Comparison of ENCODE assay signal across 11 mouse cellular contexts in genomic region chr6:42372001-42372400, GRCm38 (mm10). TPM values are rescaled to one million over a fixed set of nuclear protein-coding genes. Genes with fewer than 3 reads are reported as not detected.
A peak's percentile ranks its signal among the peaks of the same experiment; 100 is the strongest.
DNase-seq lines count a peak whose midpoint lies in the region; ATAC-seq and TF ChIP-seq lines count a peak whose summit lies in the region.
"Had no signal": no experiment of that assay in that cellular context is flagged by ENCODE, and none has a peak within 500 bp of the region (broad histone marks: within the 10 kb centered on the region; RNA-seq: fewer than 3 reads in every experiment).

No protein-coding gene starts in this region.

- H3K4me2 ChIP-seq in heart, embryonic 11.5 days, result peak overlapping the region; percentile 90
- no peak overlapping the region for H3K4me2 ChIP-seq in midbrain, embryonic 13.5 days (replicated peaks)
- no peak overlapping the region for H3K4me2 ChIP-seq in midbrain, embryonic 16.5 days (ENCODE audit: low read length)
- H3K4me2 ChIP-seq in intestine, embryonic 15.5 days (replicated peaks), result peak overlapping the region; percentile 91

- no peak for TF ChIP-seq CTCF in small intestine, adult 2 months (IDR thresholded peaks at IDR 0.05; ENCODE audit: extremely low read depth, insufficient read length, insufficient replicate concordance, low read depth, low read length)

- ATAC-seq in heart, embryonic 11.5 days (replicated peaks; ENCODE audit: insufficient number of reproducible peaks, low FRiP score, low TSS enrichment), result no peak
- peak; percentile 24; the same call in 1 of the 2 replicates for ATAC-seq in midbrain, embryonic 13.5 days
- ATAC-seq in midbrain, embryonic 16.5 days, result no peak
- ATAC-seq in intestine, embryonic 15.5 days, result 0 out of 2 replicates have a peak, but pooled peaks have one; percentile 1

- no peak for DNase-seq in heart, postnatal 4 days
- DNase-seq in layer of hippocampus, adult 9-10 months (ENCODE audit: low spot score), result no peak
- DNase-seq in ovary, postnatal 14 days (ENCODE audit: low spot score), result no peak

- H3K27ac ChIP-seq in heart, embryonic 11.5 days (ENCODE audit: low read depth, low read length), result no peak overlapping the region
- H3K27ac ChIP-seq in midbrain, embryonic 13.5 days, result no peak overlapping the region
- H3K27ac ChIP-seq in midbrain, embryonic 16.5 days (ENCODE audit: low read length), result no peak overlapping the region
- no peak overlapping the region for H3K27ac ChIP-seq in intestine, embryonic 15.5 days
- H3K27ac ChIP-seq in small intestine, adult 2 months (ENCODE audit: insufficient read depth, low read depth, low read length), result peak overlapping the region; percentile 96

- no peaks in the 10 kb centered on the region for H3K9me3 ChIP-seq in heart, embryonic 11.5 days (replicated peaks; ENCODE audit: control insufficient read depth, low read length)
- H3K9me3 ChIP-seq in midbrain, embryonic 13.5 days, result no peaks in the 10 kb centered on the region
- H3K9me3 ChIP-seq in midbrain, embryonic 16.5 days (replicated peaks; ENCODE audit: control insufficient read depth, low read length, poor library complexity, severe bottlenecking), result no peaks in the 10 kb centered on the region
- no peaks in the 10 kb centered on the region for H3K9me3 ChIP-seq in intestine, embryonic 15.5 days

- H3K36me3 ChIP-seq in heart, embryonic 11.5 days (ENCODE audit: control insufficient read depth, insufficient read depth, low read length), result no peaks in the 10 kb centered on the region
- H3K36me3 ChIP-seq in midbrain, embryonic 13.5 days, result no peaks in the 10 kb centered on the region
- H3K36me3 ChIP-seq in midbrain, embryonic 16.5 days (ENCODE audit: control insufficient read depth, insufficient read depth, low read length), result no peaks in the 10 kb centered on the region
- no peaks in the 10 kb centered on the region for H3K36me3 ChIP-seq in intestine, embryonic 15.5 days
- H3K36me3 ChIP-seq in small intestine, adult 2 months (ENCODE audit: control insufficient read depth, insufficient read depth, low read length), result peaks cover 8% of the 10 kb centered on the region

- peaks cover 37% of the 10 kb centered on the region for H3K4me1 ChIP-seq in heart, embryonic 11.5 days (ENCODE audit: control insufficient read depth, insufficient read depth, low read length)
- peaks cover 15% of the 10 kb centered on the region for H3K4me1 ChIP-seq in midbrain, embryonic 13.5 days (replicated peaks)
- peaks cover 10% of the 10 kb centered on the region for H3K4me1 ChIP-seq in midbrain, embryonic 16.5 days (ENCODE audit: control insufficient read depth, insufficient read depth, low read length)
- peaks cover 28% of the 10 kb centered on the region for H3K4me1 ChIP-seq in intestine, embryonic 15.5 days (replicated peaks)
- H3K4me1 ChIP-seq in small intestine, adult 2 months (ENCODE audit: control insufficient read depth, insufficient read depth, insufficient read length, low read length), result peaks cover 16% of the 10 kb centered on the region

- TF ChIP-seq POLR2A in small intestine, adult 2 months (IDR thresholded peaks at IDR 0.05; ENCODE audit: low read depth, low read length), result no peak

- no peak overlapping the region for H3K9ac ChIP-seq in heart, embryonic 11.5 days (ENCODE audit: low read depth, low read length)
- H3K9ac ChIP-seq in midbrain, embryonic 13.5 days (replicated peaks), result no peak overlapping the region
- no peak overlapping the region for H3K9ac ChIP-seq in midbrain, embryonic 16.5 days (ENCODE audit: low read depth, low read length)
- no peak overlapping the region for H3K9ac ChIP-seq in intestine, embryonic 15.5 days

- H3K4me3 ChIP-seq in heart, embryonic 11.5 days (ENCODE audit: low read depth, low read length), result peak overlapping the region; percentile 52; the same call in 1 of the 2 replicates
- H3K4me3 ChIP-seq in midbrain, embryonic 13.5 days (replicated peaks), result no peak overlapping the region
- H3K4me3 ChIP-seq in midbrain, embryonic 16.5 days (ENCODE audit: low read depth, low read length), result no peak overlapping the region
- H3K4me3 ChIP-seq in intestine, embryonic 15.5 days (replicated peaks), result peak overlapping the region; percentile 62
- H3K4me3 ChIP-seq in small intestine, adult 2 months (ENCODE audit: low read depth, low read length), result peak overlapping the region; percentile 96

- 4% methylated on average over 3 of the region's 3 CpGs for WGBS in heart, embryonic 11.5 days (ENCODE audit: insufficient replicate concordance)
- 13% methylated on average over 3 of the region's 3 CpGs for WGBS in midbrain, embryonic 13.5 days
- WGBS in midbrain, embryonic 16.5 days, result 15% methylated on average over 3 of the region's 3 CpGs
- WGBS in intestine, embryonic 15.5 days, result 14% methylated on average over 3 of the region's 3 CpGs
- WGBS in small intestine, adult 2 months, result 52% methylated on average over 3 of the region's 3 CpGs

- 0 out of 2 replicates have a peak, but pooled peaks cover 2% of the 10 kb centered on the region for H3K27me3 ChIP-seq in heart, embryonic 11.5 days (ENCODE audit: control insufficient read depth, insufficient read depth, low read length)
- H3K27me3 ChIP-seq in midbrain, embryonic 13.5 days, result peaks cover 38% of the 10 kb centered on the region
- H3K27me3 ChIP-seq in midbrain, embryonic 16.5 days (ENCODE audit: control insufficient read depth, insufficient read depth, low read depth, low read length), result peaks cover 5% of the 10 kb centered on the region
- H3K27me3 ChIP-seq in intestine, embryonic 15.5 days (replicated peaks), result no peaks in the 10 kb centered on the region
- no peaks in the 10 kb centered on the region for H3K27me3 ChIP-seq in small intestine, adult 2 months (ENCODE audit: control insufficient read depth, insufficient read depth, low read length)

RNA-seq across cellular contexts. Expression of gene Epha1, which starts 1.1 kb away (rescaled TPM):
- polyA plus RNA-seq in heart, embryonic 11.5 days (2014; fragmentation: Nextera tagmentation; extraction: Ambion mirVana), result 1.7 and 2.3 TPM in 2 replicates
- total RNA-seq in heart, postnatal 4 days (2021), result under 1 TPM; 0.52 to 0.70 TPM
- 0.24 TPM in 2 replicates for polyA plus RNA-seq in midbrain, embryonic 13.5 days (2015; fragmentation: Nextera tagmentation; extraction: Ambion mirVana)
- polyA plus RNA-seq in midbrain, embryonic 16.5 days (2015; fragmentation: Nextera tagmentation; extraction: Ambion mirVana), result 0.47 and 0.94 TPM in 2 replicates
- 7.6 TPM in 2 replicates for polyA plus RNA-seq in intestine, embryonic 15.5 days (2015; fragmentation: Nextera tagmentation; extraction: Ambion mirVana)
- polyA plus RNA-seq in small intestine, adult 2 months (2012; rRNA removed), result 28.8 and 64.8 TPM in 2 replicates
- total RNA-seq: common myeloid progenitor, adult 5-6 weeks had no signal

RNA-seq across cellular contexts. Expression of gene Zyx, which starts 22.6 kb away (rescaled TPM):
- polyA plus RNA-seq in heart, embryonic 11.5 days (2014; fragmentation: Nextera tagmentation; extraction: Ambion mirVana), result 159 and 177 TPM in 2 replicates
- 100 to 1,000 TPM; 161 to 166 TPM for total RNA-seq in heart, postnatal 4 days (2021)
- polyA plus RNA-seq in midbrain, embryonic 13.5 days (2015; fragmentation: Nextera tagmentation; extraction: Ambion mirVana), result 43.2 and 46.2 TPM in 2 replicates
- 55.1 and 56.5 TPM in 2 replicates for polyA plus RNA-seq in midbrain, embryonic 16.5 days (2015; fragmentation: Nextera tagmentation; extraction: Ambion mirVana)
- polyA plus RNA-seq in intestine, embryonic 15.5 days (2015; fragmentation: Nextera tagmentation; extraction: Ambion mirVana), result 82.7 and 83.4 TPM in 2 replicates
- polyA plus RNA-seq in small intestine, adult 2 months (2012; rRNA removed), result 104 and 222 TPM in 2 replicates

RNA-seq across cellular contexts. Expression of gene Tas2r143, which starts 28.0 kb away (rescaled TPM):
- polyA plus RNA-seq in heart, embryonic 11.5 days (2014; fragmentation: Nextera tagmentation; extraction: Ambion mirVana), result not detected in 2 replicates
- total RNA-seq in heart, postnatal 4 days (2021), result under 1 TPM in 1 of 2 experiments, not detected in 1; 0.41 TPM
- not detected in 2 replicates for polyA plus RNA-seq in midbrain, embryonic 13.5 days (2015; fragmentation: Nextera tagmentation; extraction: Ambion mirVana)
- not detected in 2 replicates for polyA plus RNA-seq in midbrain, embryonic 16.5 days (2015; fragmentation: Nextera tagmentation; extraction: Ambion mirVana)
- not detected in 2 replicates for polyA plus RNA-seq in intestine, embryonic 15.5 days (2015; fragmentation: Nextera tagmentation; extraction: Ambion mirVana)
- not detected in 2 replicates for polyA plus RNA-seq in small intestine, adult 2 months (2012; rRNA removed)
- total RNA-seq: common myeloid progenitor, adult 5-6 weeks; gastrocnemius, adult 8-10 months; layer of hippocampus, postnatal 25 days had no signal

RNA-seq across cellular contexts. Expression of gene Tas2r135, which starts 33.2 kb away (rescaled TPM):
- polyA plus RNA-seq in heart, embryonic 11.5 days (2014; fragmentation: Nextera tagmentation; extraction: Ambion mirVana), result not detected in 2 replicates
- under 1 TPM; 0.24 to 0.25 TPM for total RNA-seq in heart, postnatal 4 days (2021)
- polyA plus RNA-seq in midbrain, embryonic 13.5 days (2015; fragmentation: Nextera tagmentation; extraction: Ambion mirVana), result not detected in 2 replicates
- polyA plus RNA-seq in midbrain, embryonic 16.5 days (2015; fragmentation: Nextera tagmentation; extraction: Ambion mirVana), result not detected in 2 replicates
- not detected in 2 replicates for polyA plus RNA-seq in intestine, embryonic 15.5 days (2015; fragmentation: Nextera tagmentation; extraction: Ambion mirVana)
- not detected in 2 replicates for polyA plus RNA-seq in small intestine, adult 2 months (2012; rRNA removed)
- total RNA-seq: common myeloid progenitor, adult 5-6 weeks; gastrocnemius, adult 8-10 months; layer of hippocampus, postnatal 25 days had no signal

RNA-seq across cellular contexts. Expression of gene Fam131b, which starts 47.6 kb away (rescaled TPM):
- polyA plus RNA-seq in heart, embryonic 11.5 days (2014; fragmentation: Nextera tagmentation; extraction: Ambion mirVana), result 0.23 and 0.25 TPM in 2 replicates
- total RNA-seq in heart, postnatal 4 days (2021), result 1 to 10 TPM; 1.6 to 1.7 TPM
- polyA plus RNA-seq in midbrain, embryonic 13.5 days (2015; fragmentation: Nextera tagmentation; extraction: Ambion mirVana), result 5.4 and 5.7 TPM in 2 replicates
- 7.8 and 8.4 TPM in 2 replicates for polyA plus RNA-seq in midbrain, embryonic 16.5 days (2015; fragmentation: Nextera tagmentation; extraction: Ambion mirVana)
- 0.20 and 0.25 TPM in 2 replicates for polyA plus RNA-seq in intestine, embryonic 15.5 days (2015; fragmentation: Nextera tagmentation; extraction: Ambion mirVana)
- 0.10 and 0.19 TPM in 2 replicates for polyA plus RNA-seq in small intestine, adult 2 months (2012; rRNA removed)
- total RNA-seq: common myeloid progenitor, adult 5-6 weeks had no signal

Comparison
In these comparisons a context has a peak if more than half of its experiments do, and no peak if none do; other contexts are left out.
1. ATAC-seq: peak in midbrain, embryonic 13.5 days (single experiment) and intestine, embryonic 15.5 days (single experiment); none in heart, embryonic 11.5 days (single experiment) and midbrain, embryonic 16.5 days (single experiment).
2. H3K4me2 ChIP-seq: peak in heart, embryonic 11.5 days (single experiment) and intestine, embryonic 15.5 days (single experiment); none in midbrain, embryonic 13.5 days (single experiment) and midbrain, embryonic 16.5 days (single experiment).
3. H3K4me3 ChIP-seq: peak in heart, embryonic 11.5 days (single experiment), intestine, embryonic 15.5 days (single experiment) and small intestine, adult 2 months (single experiment); none in midbrain, embryonic 13.5 days (single experiment) and midbrain, embryonic 16.5 days (single experiment).